Mouse (Mus musculus): Measurements from ENCODE around the gene Gm13178.

The Gm13178 gene

DNA sequence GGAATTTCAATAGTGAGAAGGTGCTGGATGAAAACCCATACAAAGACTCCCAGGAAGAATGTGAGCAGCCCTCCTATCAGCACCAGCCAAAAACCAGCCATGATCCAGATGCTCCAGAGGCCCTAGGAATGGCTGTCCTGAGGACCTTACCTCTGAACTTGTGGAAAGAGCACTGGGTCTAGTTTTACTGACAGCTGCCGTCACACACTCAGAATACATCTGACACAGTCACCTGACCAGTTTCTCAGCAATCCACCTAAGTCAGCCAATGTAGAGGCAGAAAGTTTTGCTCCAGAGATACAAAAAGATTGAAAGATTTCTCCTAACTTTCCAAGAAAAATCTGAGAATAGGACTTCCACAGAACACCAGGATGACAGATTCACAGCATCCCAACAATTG lies at the start of gene Gm13178:
Gm13178 (minus strand) TSS at position 101 of the 400 bp plus-strand sequence.
- no peak for DNase-seq

DNA sequence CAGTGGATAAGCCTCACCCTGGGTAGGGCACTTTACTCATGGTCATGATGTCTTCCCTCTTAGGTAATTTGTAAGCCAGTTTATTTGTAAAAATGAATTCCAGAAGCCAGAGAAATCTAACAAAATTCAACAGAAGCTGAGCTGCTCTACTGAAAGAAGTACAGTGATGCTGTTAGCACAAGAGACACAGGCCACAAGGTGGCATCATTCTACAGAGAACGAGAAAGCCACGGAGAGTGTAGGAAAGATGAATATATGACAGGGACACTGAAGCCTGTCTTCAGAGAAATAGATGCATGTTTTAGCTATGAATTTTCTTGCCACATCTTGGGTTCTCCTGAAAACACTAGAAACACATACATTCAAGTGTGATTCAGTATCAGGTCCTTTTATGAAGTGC lies 44.5 kb upstream of the Gm13178 start:
- peak; percentile 32 for DNase-seq

DNA sequence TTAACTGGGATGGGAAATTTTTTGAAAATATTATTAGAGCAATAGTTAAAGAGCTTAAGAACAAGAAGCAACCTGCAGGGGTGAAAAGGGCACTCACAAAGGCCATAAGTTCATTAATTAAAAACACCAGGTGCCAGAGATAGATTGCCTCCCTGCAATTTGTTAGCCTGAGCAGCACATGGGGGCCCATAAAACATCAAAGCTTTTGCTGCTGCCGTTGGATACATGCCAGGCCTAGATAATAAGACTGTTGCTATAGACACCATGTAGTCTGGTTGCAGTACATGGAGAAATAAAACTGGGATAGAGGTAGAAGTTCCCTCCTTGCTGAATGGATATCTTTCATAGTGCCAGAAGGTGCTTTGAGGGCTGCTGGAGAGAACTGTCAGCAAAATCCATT lies 27.9 kb upstream of the Gm13178 start:
- DNase-seq: no peak

DNA sequence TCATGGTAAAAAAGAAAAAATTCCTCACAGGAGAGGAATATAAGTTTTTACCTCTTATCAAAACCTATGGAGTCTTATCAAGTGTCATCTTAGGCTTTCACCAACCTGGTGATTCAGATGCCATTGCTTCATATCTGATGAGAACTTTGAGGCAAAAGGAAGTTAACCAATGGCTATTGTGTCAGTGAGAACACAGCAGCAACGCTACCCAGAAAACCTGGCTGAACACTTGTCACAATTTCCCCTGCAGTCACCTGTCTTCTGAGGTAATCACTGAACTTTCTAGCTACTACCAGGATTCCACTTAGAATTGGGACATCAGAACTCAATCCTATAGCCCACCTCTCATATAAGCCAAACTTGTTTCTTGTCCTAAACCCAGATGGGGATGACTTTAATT lies 1.5 kb downstream of the Gm13178 start:
- no peak for DNase-seq

DNA sequence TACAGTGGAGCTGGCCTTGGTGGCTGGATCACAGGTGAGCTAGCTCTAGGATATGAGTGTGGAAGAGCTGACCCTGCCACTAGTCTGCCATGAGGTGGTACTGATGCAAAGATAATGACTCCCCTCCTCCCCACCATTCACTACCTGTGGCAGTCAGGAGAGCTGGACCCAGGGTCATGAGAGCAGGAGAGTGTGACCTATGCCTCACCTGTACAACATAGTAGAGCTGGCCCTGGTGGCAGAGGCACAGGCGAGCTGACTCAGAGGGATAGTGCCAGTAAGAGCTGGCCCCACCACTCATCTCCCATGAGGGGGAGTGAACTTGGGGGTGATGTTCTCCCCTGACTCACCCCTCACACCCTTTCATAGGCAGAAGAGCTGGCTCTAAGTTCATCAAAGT lies 2.9 kb downstream of the Gm13178 start:
- DNase-seq: no peak

DNA sequence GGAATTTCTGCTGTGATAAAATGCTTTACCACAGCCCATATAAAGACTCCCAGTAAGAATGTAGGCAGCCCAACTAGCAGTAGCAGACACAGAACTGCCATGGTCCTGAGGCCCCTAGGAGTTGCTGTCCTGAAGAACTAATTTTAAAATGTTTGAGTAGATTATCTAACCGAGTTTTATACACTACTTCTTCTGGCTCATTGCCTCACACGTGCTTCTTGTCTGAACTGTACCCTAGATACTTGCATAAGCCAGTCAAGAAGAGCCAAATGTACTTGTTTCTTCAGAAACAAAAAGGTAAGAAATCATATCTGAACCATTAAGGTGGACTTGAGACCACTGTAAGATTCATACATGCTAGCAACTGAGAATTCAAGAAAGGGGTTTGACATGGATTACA lies 34.9 kb downstream of the Gm13178 start, which contains the start of gene Gm436:
Gm436 (minus strand) TSS at position 101 of the 400 bp plus-strand sequence.
- DNase-seq: no peak
